Mouse (Mus musculus): ENCODE measurements around the gene Hlcs.

- no peak for TF ChIP-seq POU5F1 (IDR thresholded peaks at IDR 0.05; ENCODE audit: borderline replicate concordance, low read length)
- TF ChIP-seq CTCF (conservative IDR thresholded peaks at IDR 0.05; ENCODE audit: low read length), result no peak
These were observed 61.6 kb downstream of the Hlcs start for GRCm38 (mm10) chr16:94251756-94252155.
